Mouse (Mus musculus) testis, postnatal 14 days (tissue): ENCODE measurements around the gene Pex13.
"Not testable (repeated sequence)": the region's sequence is repeated elsewhere in the genome, so short reads cannot be mapped to it uniquely, and the experiment has no call there.

Experiments used
- DNase-seq: peaks from one replicate; pipeline ENCODE4 v3.0.0; 2021; ENCODE audit warnings: low spot score

The Pex13 gene

DNA sequence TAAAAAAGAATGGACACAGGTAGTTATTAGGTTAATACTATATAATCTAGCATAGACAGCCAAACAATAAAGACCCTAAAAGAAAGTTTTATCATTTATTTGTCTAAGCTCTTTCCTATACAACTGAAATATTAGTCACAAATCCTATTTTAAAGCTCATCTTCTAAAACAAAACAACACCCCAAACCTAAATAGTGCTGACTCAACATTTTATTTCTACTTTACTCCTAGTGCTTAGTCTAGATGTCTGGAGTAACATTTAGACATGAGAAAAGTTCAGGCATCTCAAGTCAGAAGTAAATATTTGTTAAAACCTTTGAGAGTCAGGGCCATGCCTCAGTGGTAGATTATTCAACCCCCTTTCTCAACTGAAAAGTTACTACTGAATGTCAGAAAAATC, 18.3 kb downstream of the Pex13 start:
- DNase-seq, result no peak

DNA sequence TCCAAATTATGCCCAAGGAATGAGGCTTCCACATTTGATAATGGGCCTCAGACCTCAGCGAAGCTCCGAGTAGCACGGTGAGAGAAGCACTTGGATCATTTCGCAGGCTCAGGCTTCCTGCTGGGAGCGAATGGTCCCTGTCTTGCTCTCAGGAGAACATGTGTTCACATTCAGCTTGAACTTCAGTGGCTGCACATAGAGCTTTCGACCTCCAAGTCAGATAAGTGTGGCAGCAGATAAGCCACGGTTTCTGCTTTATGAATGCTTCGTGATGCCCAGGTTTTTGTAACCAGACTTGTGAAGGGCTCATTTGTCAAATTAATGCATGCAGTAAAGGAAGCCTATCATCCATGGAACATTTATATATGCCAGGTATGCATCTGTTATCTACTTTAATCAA, 31.2 kb downstream of the Pex13 start:
- no peak for DNase-seq

DNA sequence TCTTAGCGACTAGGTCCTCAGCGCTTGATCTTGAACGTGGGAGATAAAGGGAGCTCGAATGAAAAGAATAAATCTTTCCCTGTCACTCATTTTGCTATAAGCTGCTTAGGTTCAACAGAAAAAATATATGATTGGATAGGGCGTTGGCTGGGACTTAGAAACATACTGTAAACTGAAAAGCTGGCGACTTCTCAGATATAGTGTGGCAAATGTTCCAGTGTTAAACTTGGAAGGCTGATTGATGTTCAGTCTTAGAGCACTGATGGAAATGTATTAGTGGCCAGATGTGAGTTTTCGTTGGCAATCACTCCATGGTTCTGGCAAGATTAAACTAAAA, 31.9 kb downstream of the Pex13 start:
- no peak for DNase-seq

DNA sequence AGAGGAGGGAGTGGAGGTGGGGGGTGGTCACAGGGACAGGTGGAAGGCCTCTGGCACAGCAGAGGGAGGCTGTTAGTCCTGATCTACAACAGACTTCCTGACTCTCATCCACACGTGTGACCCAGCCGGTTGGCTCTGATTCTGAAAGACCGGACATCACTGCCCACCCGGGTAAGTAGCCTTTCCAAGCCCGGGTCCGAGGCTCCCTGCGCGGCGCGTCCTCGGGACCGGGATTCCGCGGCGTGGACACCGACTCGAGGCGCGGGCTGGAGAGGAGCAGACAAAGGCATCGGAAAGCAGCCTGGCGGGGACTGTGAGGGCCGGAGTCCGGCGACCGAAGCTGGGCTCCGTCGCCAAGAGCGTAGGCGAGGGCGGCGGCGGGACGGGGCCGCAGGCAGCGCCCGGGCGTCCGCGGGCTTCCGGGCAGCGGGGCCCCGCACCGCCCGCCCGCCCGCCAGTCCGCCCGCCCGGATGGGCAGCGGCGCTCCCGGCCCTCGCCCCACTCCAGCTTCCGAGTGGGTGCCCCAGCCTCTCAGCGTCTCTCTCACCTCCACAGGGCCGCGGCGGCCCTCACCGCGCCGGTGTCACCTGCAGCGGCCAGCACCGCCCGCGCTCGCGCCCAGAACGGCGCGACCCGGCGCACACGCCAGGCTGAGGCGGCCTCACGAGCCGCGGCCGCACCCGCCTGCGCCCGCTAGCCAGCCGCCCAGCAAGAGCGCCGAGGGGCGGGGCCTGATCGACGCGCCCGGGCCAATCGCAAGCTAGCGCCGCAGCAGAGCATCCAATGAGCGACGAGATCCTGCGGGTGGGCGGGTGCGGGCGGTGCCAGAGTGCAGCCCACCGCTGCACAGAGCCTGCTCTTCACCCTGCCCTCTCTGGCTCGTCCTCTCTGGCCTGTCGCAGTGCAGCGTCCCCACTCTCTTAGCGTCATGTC, 32.5 kb downstream of the Pex13 start, which contains the start of gene 0610010F05Rik:
TSS of gene 0610010F05Rik (minus strand) at position 695 of the 934 bp plus-strand sequence.
- peak; percentile 88 for DNase-seq

DNA sequence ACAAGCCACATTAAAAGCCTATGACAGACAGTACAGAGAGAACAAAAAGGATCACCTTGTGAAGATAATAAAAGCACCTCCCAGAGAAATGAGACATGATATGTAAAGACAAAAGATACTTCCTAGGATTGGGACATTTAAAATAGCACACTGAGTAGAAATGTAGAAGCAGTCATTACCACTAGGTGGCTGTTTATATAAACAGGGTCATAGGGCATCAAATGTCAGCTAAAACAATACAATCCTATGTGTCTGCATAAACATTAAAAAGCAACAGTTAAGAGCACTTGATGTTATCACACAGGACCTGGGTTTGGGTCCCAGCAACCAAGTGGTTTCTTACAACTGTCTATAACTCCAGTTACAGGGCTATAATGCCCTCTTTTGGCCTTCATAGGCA, 35.1 kb downstream of the Pex13 start:
- DNase-seq, result no peak

DNA sequence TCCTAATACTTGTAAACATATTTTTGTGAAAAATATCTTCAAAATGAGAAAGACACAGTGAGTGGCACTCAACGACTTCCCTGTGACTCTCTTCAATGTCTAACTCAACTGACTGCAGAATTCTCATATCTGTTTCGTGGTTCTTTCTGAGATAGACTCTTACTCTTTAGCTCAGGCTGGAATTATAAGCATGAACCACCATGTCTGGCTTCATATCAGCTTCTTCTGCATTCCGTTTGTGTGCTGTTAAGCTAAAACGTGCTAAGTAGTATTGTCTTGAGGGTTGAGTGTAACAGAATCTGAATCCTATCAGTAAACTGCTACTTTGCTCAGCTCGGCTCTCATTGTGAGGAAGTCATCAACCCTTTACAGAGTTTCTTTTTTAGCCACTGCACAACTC, 46.8 kb downstream of the Pex13 start:
- no peak for DNase-seq

DNA sequence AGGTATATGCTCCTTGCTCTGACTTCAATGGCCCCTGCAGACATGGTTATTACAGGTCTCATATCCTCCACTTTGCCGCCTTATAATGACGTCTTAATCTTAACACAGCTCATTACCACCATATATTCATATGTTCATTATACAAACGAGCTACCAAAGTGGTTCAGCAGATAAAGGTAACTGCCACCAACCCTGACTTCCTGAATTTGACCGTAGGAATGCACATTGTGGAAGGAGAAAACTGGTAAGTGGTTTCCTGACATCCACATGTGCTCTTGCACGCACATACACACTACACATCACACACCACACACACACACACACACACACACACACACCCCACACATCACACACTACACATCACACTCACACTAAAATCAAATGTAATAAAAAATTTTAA, 51.2 kb downstream of the Pex13 start:
- no peak for DNase-seq

DNA sequence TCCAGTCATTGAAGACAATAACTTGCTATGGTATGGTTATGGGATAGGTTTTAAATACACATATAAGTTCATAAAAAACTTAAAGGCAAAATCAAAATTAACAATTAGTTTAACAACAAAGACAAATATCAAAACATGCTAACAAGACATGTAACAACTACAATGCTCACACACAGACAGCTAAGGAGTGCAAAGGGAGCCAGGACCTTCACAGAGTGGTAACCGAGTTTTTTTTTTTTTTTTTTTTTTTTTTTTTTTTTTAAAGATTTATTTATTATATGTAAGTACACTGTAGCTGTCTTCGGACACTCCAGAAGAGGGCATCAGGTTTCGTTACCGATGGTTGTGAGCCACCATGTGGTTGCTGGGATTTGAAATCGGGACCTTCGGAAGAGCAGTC, 58.5 kb downstream of the Pex13 start:
- DNase-seq, result not testable (repeated sequence)
